Comparison of ENCODE assay signal across 7 mouse cellular contexts in the genomic region with DNA sequence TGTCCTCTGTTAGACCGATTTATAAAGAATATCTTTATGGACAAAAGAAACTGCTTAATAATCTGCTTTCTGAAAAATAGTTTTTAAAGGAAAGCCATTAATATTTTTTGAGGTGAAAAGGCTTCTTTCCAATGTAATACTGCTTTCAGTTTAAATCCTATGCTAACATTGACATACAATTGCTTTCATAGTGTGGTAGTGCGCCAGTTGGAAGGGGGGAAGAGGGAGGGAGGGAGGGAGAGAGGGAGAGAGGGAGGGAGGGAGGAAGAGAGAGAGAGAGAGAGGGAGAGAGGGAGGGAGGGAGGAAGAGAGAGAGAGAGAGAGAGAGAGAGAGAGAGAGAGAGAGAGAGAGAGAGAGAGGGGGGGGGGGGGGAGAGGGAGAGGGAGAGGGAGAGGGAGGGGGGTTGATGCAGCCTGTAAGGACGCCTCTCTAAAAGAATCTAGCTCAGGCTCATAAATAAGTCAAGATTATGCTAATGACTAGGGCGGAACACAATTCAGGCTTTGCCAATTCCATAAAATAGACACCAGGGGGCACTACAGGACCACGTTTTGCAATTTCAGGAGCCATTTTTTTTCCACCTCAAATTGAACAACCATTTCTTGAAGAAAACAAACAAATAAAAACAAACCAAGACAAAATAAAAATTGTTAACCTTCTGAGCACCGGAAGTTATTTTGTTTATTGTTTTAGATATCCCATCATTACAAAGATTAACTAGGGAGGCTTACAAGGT.
A peak's percentile ranks its signal among the peaks of the same experiment; 100 is the strongest.
DNase-seq lines count a peak whose midpoint lies in the region; ATAC-seq and TF ChIP-seq lines count a peak whose summit lies in the region.

No protein-coding gene starts in this region.

- peaks cover 31% of the 10 kb centered on the region for H3K4me1 ChIP-seq in heart, embryonic 10.5 days
- no peaks in the 10 kb centered on the region for H3K4me1 ChIP-seq in kidney, postnatal 0 days (replicated peaks; ENCODE audit: insufficient read depth, low read length)
- H3K4me1 ChIP-seq in liver, postnatal 0 days (ENCODE audit: insufficient read depth), result no peaks in the 10 kb centered on the region
- peaks cover 31% of the 10 kb centered on the region for H3K4me1 ChIP-seq in neural tube, embryonic 13.5 days (replicated peaks)

- TF ChIP-seq EP300 in liver, postnatal 0 days (IDR thresholded peaks at IDR 0.05; ENCODE audit: low read depth), result no peak

- no peak overlapping the region for H3K4me2 ChIP-seq in kidney, postnatal 0 days (ENCODE audit: low read length)
- no peak overlapping the region for H3K4me2 ChIP-seq in liver, postnatal 0 days (ENCODE audit: low read depth, low read length)
- H3K4me2 ChIP-seq in neural tube, embryonic 13.5 days, result no peak overlapping the region

- WGBS in heart, embryonic 10.5 days, result 3% methylated on average over 6 of the region's 6 CpGs
- WGBS in kidney, postnatal 0 days, result 2% methylated on average over 6 of the region's 6 CpGs
- WGBS in liver, postnatal 0 days (ENCODE audit: insufficient replicate concordance), result 1% methylated on average over 6 of the region's 6 CpGs
- WGBS in neural tube, embryonic 13.5 days, result 2% methylated on average over 6 of the region's 6 CpGs

- no peak overlapping the region for H3K27ac ChIP-seq in heart, embryonic 10.5 days
- no peak overlapping the region for H3K27ac ChIP-seq in kidney, postnatal 0 days
- no peak overlapping the region for H3K27ac ChIP-seq in liver, postnatal 0 days (ENCODE audit: low read depth)
- H3K27ac ChIP-seq in neural tube, embryonic 13.5 days (replicated peaks), result peak overlapping the region; percentile 74

- ATAC-seq in CD4-positive, CD25-positive, alpha-beta regulatory T cell, adult 4 months, result peak; percentile 78
- ATAC-seq in kidney, postnatal 0 days (replicated peaks; ENCODE audit: low FRiP score, low read depth), result 0 out of 2 replicates have a peak, but pooled peaks have one; percentile 55
- ATAC-seq in liver, postnatal 0 days, result no peak
- peak; percentile 71; the same call in 1 of the 2 replicates for ATAC-seq in neural tube, embryonic 13.5 days (ENCODE audit: low read depth)

- peaks cover 15% of the 10 kb centered on the region for H3K27me3 ChIP-seq in heart, embryonic 10.5 days (ENCODE audit: insufficient read depth, poor library complexity, severe bottlenecking)
- H3K27me3 ChIP-seq in kidney, postnatal 0 days (ENCODE audit: insufficient read depth, low read length), result peaks cover 4% of the 10 kb centered on the region
- peaks cover 19% of the 10 kb centered on the region for H3K27me3 ChIP-seq in liver, postnatal 0 days (ENCODE audit: insufficient read depth, low read length)
- peaks cover 3% of the 10 kb centered on the region; the same call in 1 of the 2 replicates for H3K27me3 ChIP-seq in neural tube, embryonic 13.5 days

- H3K9me3 ChIP-seq in heart, embryonic 10.5 days, result no peaks in the 10 kb centered on the region
- no peaks in the 10 kb centered on the region for H3K9me3 ChIP-seq in kidney, postnatal 0 days (replicated peaks; ENCODE audit: low read length)
- no peaks in the 10 kb centered on the region for H3K9me3 ChIP-seq in liver, postnatal 0 days (ENCODE audit: low read length)
- H3K9me3 ChIP-seq in neural tube, embryonic 13.5 days, result no peaks in the 10 kb centered on the region

- DNase-seq in Muller cell, postnatal 12 days (ENCODE audit: inconsistent ontology term), result peak; percentile 69
- DNase-seq in cerebellum, postnatal 10 days, result peak; percentile 77 to 88
- no peak for DNase-seq in heart, embryonic 10.5 days (ENCODE audit: low spot score)
- DNase-seq in kidney, postnatal 0 days (ENCODE audit: low spot score), result peak; percentile 96
- DNase-seq in liver, postnatal 0 days, result peak; percentile 61

- H3K9ac ChIP-seq in kidney, postnatal 0 days (ENCODE audit: low read depth, low read length), result no peak overlapping the region
- H3K9ac ChIP-seq in liver, postnatal 0 days (replicated peaks), result no peak overlapping the region
- peak overlapping the region; percentile 45; the same call in 1 of the 2 replicates for H3K9ac ChIP-seq in neural tube, embryonic 13.5 days

- H3K36me3 ChIP-seq in heart, embryonic 10.5 days, result no peaks in the 10 kb centered on the region
- H3K36me3 ChIP-seq in kidney, postnatal 0 days (ENCODE audit: insufficient read depth, low read length), result no peaks in the 10 kb centered on the region
- no peaks in the 10 kb centered on the region for H3K36me3 ChIP-seq in liver, postnatal 0 days (replicated peaks; ENCODE audit: insufficient read depth, low read length)
- H3K36me3 ChIP-seq in neural tube, embryonic 13.5 days, result no peaks in the 10 kb centered on the region

- peak overlapping the region; percentile 15; the same call in 1 of the 2 replicates for H3K4me3 ChIP-seq in heart, embryonic 10.5 days
- no peak overlapping the region for H3K4me3 ChIP-seq in kidney, postnatal 0 days (replicated peaks; ENCODE audit: low read depth, low read length)
- no peak overlapping the region for H3K4me3 ChIP-seq in liver, postnatal 0 days (ENCODE audit: low read depth, low read length)
- H3K4me3 ChIP-seq in neural tube, embryonic 13.5 days, result no peak overlapping the region

- peak; percentile 83 for TF ChIP-seq CTCF in kidney, postnatal 0 days (IDR thresholded peaks at IDR 0.05; ENCODE audit: low read depth)
- TF ChIP-seq CTCF in liver, postnatal 0 days (IDR thresholded peaks at IDR 0.05; ENCODE audit: low read depth), result peak; percentile 79
